Mouse (Mus musculus): ENCODE data around the gene Irgq. TPM values are rescaled to one million over a fixed set of nuclear protein-coding genes. Genes with fewer than 3 reads are reported as not detected.

Gene Irgq
- total RNA-seq, 1 experiment = 6.2 TPM

DNA sequence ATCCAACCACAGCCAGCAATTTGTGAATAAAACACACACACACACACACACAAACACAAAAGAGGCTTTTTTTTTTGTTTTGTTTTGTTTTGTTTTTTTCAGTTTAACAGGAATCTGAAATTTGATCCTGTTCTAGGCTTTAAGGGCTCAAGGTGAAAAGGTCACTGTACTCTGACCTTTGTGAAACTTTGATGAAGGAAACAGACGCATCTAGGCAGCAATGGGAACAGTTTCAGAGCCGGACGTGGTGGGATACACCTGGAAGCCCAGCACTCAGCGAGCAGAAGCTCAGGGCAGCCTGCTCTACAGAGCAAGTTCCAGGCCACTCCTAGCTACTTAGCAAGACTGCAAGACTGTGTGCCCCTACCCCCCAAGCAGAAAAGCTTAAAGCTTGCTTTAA lies 25.6 kb upstream of the Irgq start:
- peak overlapping the region; percentile 88; the same call in 1 of the 2 replicates for H3K27ac ChIP-seq (ENCODE audit: insufficient read depth, low read depth, low read length, poor library complexity, severe bottlenecking)

DNA sequence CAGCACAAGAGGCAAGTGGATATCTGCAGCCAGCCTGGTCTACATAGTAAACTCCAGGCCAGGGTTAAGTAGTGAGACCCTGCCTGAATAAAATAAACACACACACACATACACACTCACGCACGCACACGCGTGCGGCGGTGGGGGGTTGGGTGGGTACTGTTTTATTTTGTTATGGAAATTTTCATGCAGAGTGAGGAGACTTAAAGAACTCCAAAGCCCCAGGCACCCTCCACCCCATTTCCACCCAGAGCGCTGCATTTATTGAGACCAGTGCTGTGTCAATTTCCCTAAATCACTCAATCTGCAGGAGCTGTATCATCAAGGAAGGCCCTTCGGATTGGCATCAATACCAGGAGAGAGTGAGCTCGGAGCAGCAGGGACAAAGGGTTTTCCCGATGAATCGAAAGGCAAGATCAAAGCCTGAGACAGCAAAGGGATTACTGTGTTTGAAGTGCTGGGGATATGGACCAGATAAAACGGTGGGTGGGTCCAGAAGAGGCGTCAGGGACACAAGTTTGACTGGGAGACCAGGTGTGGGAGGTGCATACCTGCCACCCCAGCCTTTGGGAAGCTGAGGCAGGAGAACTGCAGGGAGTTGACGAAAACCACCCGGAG lies 24.9 kb upstream of the Irgq start:
- Histone ChIP-seq H3K9me3 (ENCODE audit: control insufficient read depth, insufficient read depth, low read depth, low read length) (no peaks in the 10 kb centered on the region), H3K9ac (ENCODE audit: insufficient read depth, low read depth, low read length, poor library complexity, severe bottlenecking) (peak overlapping the region; percentile 16; the same call in 1 of the 2 replicates), H3K27ac (ENCODE audit: insufficient read depth, low read depth, low read length, poor library complexity, severe bottlenecking) (peak overlapping the region; percentile 88), H3K4me3 (ENCODE audit: insufficient read depth in 1 of 2, low read depth in 1 of 2, low read length in 2 of 2, poor library complexity in 1 of 2, severe bottlenecking in 1 of 2) (peak overlapping the region; percentile 73 to 94), H3K4me1 (ENCODE audit: control insufficient read depth in 2 of 2, insufficient read depth in 2 of 2, low read length in 2 of 2, poor library complexity in 1 of 2) (peaks cover 2 to 23% of the 10 kb centered on the region in 2 experiments; a peak in 3 of 4 replicates), H3K36me3 (ENCODE audit: control insufficient read depth, insufficient read depth, low read length, poor library complexity, severe bottlenecking) (peaks cover 2% of the 10 kb centered on the region; the same call in 1 of the 2 replicates)
- TF ChIP-seq ZC3H11A (IDR thresholded peaks at IDR 0.05; ENCODE audit: borderline replicate concordance, low read depth, low read length) (no peak), CHD2 (IDR thresholded peaks at IDR 0.05; ENCODE audit: low read depth, low read length) (no peak), ZNF384 (IDR thresholded peaks at IDR 0.05; ENCODE audit: low read depth, low read length) (no peak), HCFC1 (IDR thresholded peaks at IDR 0.05; ENCODE audit: borderline replicate concordance, insufficient read depth, low read length) (no peak), MAFK (IDR thresholded peaks at IDR 0.05; ENCODE audit: insufficient read depth, low read depth, low read length) (no peak)
- in situ Hi-C loops (cut with MboI; ENCODE audit: low sequenced_read_pairs in 2 of 2, unreplicated experiment in 2 of 2) = loop anchor here in 1 of 2 experiments (25.0 kb wide), 1 partner anchor 93 kb away; no protein-coding TSS in a partner anchor
- no peak for DNase-seq (ENCODE audit: low read depth, low spot score)

More for the DNA sequence above, 25.6 kb upstream of the Irgq start:
- peak overlapping the region; percentile 27; the same call in 1 of the 2 replicates for H3K9ac ChIP-seq (ENCODE audit: insufficient read depth, low read depth, low read length, poor library complexity, severe bottlenecking)
- peak overlapping the region in 1 of 2 experiments; percentile 19; a peak in 1 of 4 replicates for H3K4me3 ChIP-seq (ENCODE audit: insufficient read depth in 1 of 2, low read depth in 1 of 2, low read length in 2 of 2, poor library complexity in 1 of 2, severe bottlenecking in 1 of 2)
- no peak for DNase-seq (ENCODE audit: low read depth, low spot score)
- 0 out of 2 replicates have a peak, but pooled peaks have one; percentile 16 for TF ChIP-seq CHD2 (IDR thresholded peaks at IDR 0.05; ENCODE audit: low read depth, low read length)
- TF ChIP-seq MAFK (IDR thresholded peaks at IDR 0.05; ENCODE audit: insufficient read depth, low read depth, low read length) = no peak
- TF ChIP-seq ZNF384 (IDR thresholded peaks at IDR 0.05; ENCODE audit: low read depth, low read length) = peak; percentile 70
- in situ Hi-C loops (cut with MboI; ENCODE audit: low sequenced_read_pairs in 2 of 2, unreplicated experiment in 2 of 2) = loop anchor here in 1 of 2 experiments (25.0 kb wide), 1 partner anchor 93 kb away; no protein-coding TSS in a partner anchor
- no peaks in the 10 kb centered on the region for H3K9me3 ChIP-seq (ENCODE audit: control insufficient read depth, insufficient read depth, low read depth, low read length)
- peaks cover 3 to 23% of the 10 kb centered on the region in 2 experiments; a peak in 3 of 4 replicates for H3K4me1 ChIP-seq (ENCODE audit: control insufficient read depth in 2 of 2, insufficient read depth in 2 of 2, low read length in 2 of 2, poor library complexity in 1 of 2)
- H3K36me3 ChIP-seq (ENCODE audit: control insufficient read depth, insufficient read depth, low read length, poor library complexity, severe bottlenecking) = no peaks in the 10 kb centered on the region

DNA sequence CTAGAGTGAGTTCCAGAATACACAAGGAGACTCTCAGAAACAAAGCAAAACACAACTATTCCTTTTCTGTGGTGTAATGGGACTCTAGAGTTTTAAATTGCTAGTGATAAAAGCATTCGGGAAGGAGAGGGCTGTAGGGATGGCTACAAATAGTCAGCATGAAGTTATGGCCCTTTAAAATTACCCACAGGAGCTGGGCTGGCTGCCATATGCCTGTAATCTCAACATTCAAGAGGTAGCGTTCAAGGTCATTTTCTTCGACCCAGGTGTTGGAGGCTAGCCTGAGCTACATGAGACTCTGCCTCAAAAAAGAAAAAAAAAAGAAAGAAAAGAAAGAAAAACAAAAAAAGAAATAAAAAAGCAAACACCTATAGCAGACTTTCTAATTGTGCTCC lies 24.4 kb upstream of the Irgq start:
- Histone ChIP-seq H3K36me3 (ENCODE audit: control insufficient read depth, insufficient read depth, low read length, poor library complexity, severe bottlenecking) (peaks cover 7% of the 10 kb centered on the region), H3K4me3 (ENCODE audit: insufficient read depth in 1 of 2, low read depth in 1 of 2, low read length in 2 of 2, poor library complexity in 1 of 2, severe bottlenecking in 1 of 2) (peak overlapping the region; percentile 73 to 94), H3K9ac (ENCODE audit: insufficient read depth, low read depth, low read length, poor library complexity, severe bottlenecking) (peak overlapping the region; percentile 68; the same call in 1 of the 2 replicates), H3K27ac (ENCODE audit: insufficient read depth, low read depth, low read length, poor library complexity, severe bottlenecking) (peak overlapping the region; percentile 88), H3K4me1 (ENCODE audit: control insufficient read depth in 2 of 2, insufficient read depth in 2 of 2, low read length in 2 of 2, poor library complexity in 1 of 2) (peaks cover 2 to 26% of the 10 kb centered on the region in 2 experiments; a peak in 3 of 4 replicates), H3K9me3 (ENCODE audit: control insufficient read depth, insufficient read depth, low read depth, low read length) (no peaks in the 10 kb centered on the region)
- TF ChIP-seq ZC3H11A (IDR thresholded peaks at IDR 0.05; ENCODE audit: borderline replicate concordance, low read depth, low read length) (no peak), ZNF384 (IDR thresholded peaks at IDR 0.05; ENCODE audit: low read depth, low read length) (no peak), MAFK (IDR thresholded peaks at IDR 0.05; ENCODE audit: insufficient read depth, low read depth, low read length) (no peak), CHD2 (IDR thresholded peaks at IDR 0.05; ENCODE audit: low read depth, low read length) (no peak)
- in situ Hi-C loops (cut with MboI; ENCODE audit: low sequenced_read_pairs in 2 of 2, unreplicated experiment in 2 of 2) = loop anchor here in 1 of 2 experiments (25.0 kb wide), 1 partner anchor 94 kb away; no protein-coding TSS in a partner anchor
- no peak for DNase-seq (ENCODE audit: low read depth, low spot score)

DNA sequence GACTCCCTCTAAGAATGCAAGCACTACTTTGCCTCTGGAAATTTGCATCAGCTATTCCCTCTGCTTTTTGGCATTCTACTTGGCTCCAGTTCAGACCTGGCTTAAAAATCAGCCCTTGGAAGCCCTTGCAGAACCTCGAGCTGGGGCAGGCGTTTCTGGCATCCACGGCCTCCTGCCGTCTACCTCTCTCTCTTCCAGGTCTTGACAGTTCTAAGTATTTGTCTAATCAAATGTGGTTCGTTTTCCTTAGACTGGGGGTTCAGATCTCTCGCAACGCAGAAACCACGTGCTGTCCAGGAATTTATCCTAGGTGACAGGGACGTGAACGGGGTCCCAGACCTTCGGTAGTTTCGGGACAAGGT lies 24.0 kb upstream of the Irgq start:
- H3K9ac ChIP-seq (ENCODE audit: insufficient read depth, low read depth, low read length, poor library complexity, severe bottlenecking) = peak overlapping the region; percentile 68
- in situ Hi-C loops (cut with MboI; ENCODE audit: low sequenced_read_pairs in 2 of 2, unreplicated experiment in 2 of 2) = loop anchor here in 1 of 2 experiments (25.0 kb wide), 1 partner anchor 94 kb away; no protein-coding TSS in a partner anchor
- H3K36me3 ChIP-seq (ENCODE audit: control insufficient read depth, insufficient read depth, low read length, poor library complexity, severe bottlenecking) = peaks cover 7% of the 10 kb centered on the region
- peaks cover 2 to 26% of the 10 kb centered on the region in 2 experiments; a peak in 3 of 4 replicates for H3K4me1 ChIP-seq (ENCODE audit: control insufficient read depth in 2 of 2, insufficient read depth in 2 of 2, low read length in 2 of 2, poor library complexity in 1 of 2)
- DNase-seq (ENCODE audit: low read depth, low spot score) = no peak
- peak overlapping the region; percentile 73 to 94 for H3K4me3 ChIP-seq (ENCODE audit: insufficient read depth in 1 of 2, low read depth in 1 of 2, low read length in 2 of 2, poor library complexity in 1 of 2, severe bottlenecking in 1 of 2)
- TF ChIP-seq HCFC1 (IDR thresholded peaks at IDR 0.05; ENCODE audit: borderline replicate concordance, insufficient read depth, low read length) (no peak), MAFK (IDR thresholded peaks at IDR 0.05; ENCODE audit: insufficient read depth, low read depth, low read length) (no peak), ZC3H11A (IDR thresholded peaks at IDR 0.05; ENCODE audit: borderline replicate concordance, low read depth, low read length) (no peak), ZNF384 (IDR thresholded peaks at IDR 0.05; ENCODE audit: low read depth, low read length) (no peak), CHD2 (IDR thresholded peaks at IDR 0.05; ENCODE audit: low read depth, low read length) (no peak)
- H3K27ac ChIP-seq (ENCODE audit: insufficient read depth, low read depth, low read length, poor library complexity, severe bottlenecking) = peak overlapping the region; percentile 88; the same call in 1 of the 2 replicates
- H3K9me3 ChIP-seq (ENCODE audit: control insufficient read depth, insufficient read depth, low read depth, low read length) = no peaks in the 10 kb centered on the region

All from ES-E14 (cell line).